Mouse (Mus musculus) testis, postnatal 14 days (tissue): ENCODE results near the gene Prr29.
"Not testable (repeated sequence)": the region's sequence is repeated elsewhere in the genome, so short reads cannot be mapped to it uniquely, and the experiment has no call there.

Source experiments
- DNase-seq: peaks from one replicate; pipeline ENCODE4 v3.0.0; 2021; ENCODE audit warnings: low spot score

The Prr29 gene

GRCm38 (mm10) chr11:106355382-106356128 lies 9.7 kb upstream of the Prr29 start:
- no peak for DNase-seq

GRCm38 (mm10) chr11:106359350-106359749 lies 5.9 kb upstream of the Prr29 start:
- no peak for DNase-seq

GRCm38 (mm10) chr11:106364712-106365111 lies 560 bp upstream of the Prr29 start:
- no peak for DNase-seq

- DNase-seq, result peak; percentile 65
These were observed 1.0 kb downstream of the Prr29 start for GRCm38 (mm10) chr11:106366316-106366715.

- DNase-seq, result no peak
These were observed 8.7 kb downstream of the Prr29 start for GRCm38 (mm10) chr11:106373998-106374397.

- no peak for DNase-seq
These were observed 9.3 kb downstream of the Prr29 start for GRCm38 (mm10) chr11:106374559-106374958.

- no peak for DNase-seq
These were observed 9.7 kb downstream of the Prr29 start for GRCm38 (mm10) chr11:106374979-106375378.

- no peak for DNase-seq
These were observed 15.7 kb downstream of the Prr29 start for GRCm38 (mm10) chr11:106381011-106381410.

GRCm38 (mm10) chr11:106381883-106382282 lies 16.6 kb downstream of the Prr29 start:
- DNase-seq, result no peak

GRCm38 (mm10) chr11:106382424-106382823 lies 17.2 kb downstream of the Prr29 start:
- DNase-seq, result no peak

GRCm38 (mm10) chr11:106383051-106383790 lies 17.9 kb downstream of the Prr29 start:
- no peak for DNase-seq

- DNase-seq, result no peak
These were observed 21.1 kb downstream of the Prr29 start for GRCm38 (mm10) chr11:106386409-106386808.

GRCm38 (mm10) chr11:106387020-106387419 lies 21.7 kb downstream of the Prr29 start:
- no peak for DNase-seq

GRCm38 (mm10) chr11:106387791-106388216 lies 22.5 kb downstream of the Prr29 start, which contains the start of gene Icam2:
Gene Icam2, minus strand, starts transcription at chr11:106388075.
- no peak for DNase-seq

- DNase-seq, result no peak
These were observed 24.3 kb downstream of the Prr29 start for GRCm38 (mm10) chr11:106389611-106390010.

GRCm38 (mm10) chr11:106390757-106391156 lies 25.5 kb downstream of the Prr29 start:
- no peak for DNase-seq

GRCm38 (mm10) chr11:106391546-106392188 lies 26.4 kb downstream of the Prr29 start:
- DNase-seq, result no peak

GRCm38 (mm10) chr11:106392597-106393330 lies 27.5 kb downstream of the Prr29 start:
- DNase-seq, result no peak

- DNase-seq, result no peak
These were observed 28.0 kb downstream of the Prr29 start for GRCm38 (mm10) chr11:106393331-106393616.

GRCm38 (mm10) chr11:106394055-106394454 lies 28.8 kb downstream of the Prr29 start:
- DNase-seq, result not testable (repeated sequence)

GRCm38 (mm10) chr11:106397656-106398055 lies 32.4 kb downstream of the Prr29 start:
- no peak for DNase-seq

GRCm38 (mm10) chr11:106398481-106398880 lies 33.2 kb downstream of the Prr29 start:
- DNase-seq, result no peak
